Mouse (Mus musculus) megakaryocyte, embryonic 14.5 days (primary cell): Measurements from ENCODE around the gene Emcn.

Experiments used
- FLI1 ChIP-seq: IDR thresholded peaks from 2 replicates; pipeline ENCODE4 v1.6.1; 2012; ENCODE audit warnings: low read length, inconsistent platforms, mixed read lengths
- GATA1 ChIP-seq: IDR thresholded peaks from 3 replicates; pipeline ENCODE4 v1.6.1; 2012; ENCODE audit warnings: mixed read lengths, low read length, inconsistent platforms, borderline replicate concordance

DNA sequence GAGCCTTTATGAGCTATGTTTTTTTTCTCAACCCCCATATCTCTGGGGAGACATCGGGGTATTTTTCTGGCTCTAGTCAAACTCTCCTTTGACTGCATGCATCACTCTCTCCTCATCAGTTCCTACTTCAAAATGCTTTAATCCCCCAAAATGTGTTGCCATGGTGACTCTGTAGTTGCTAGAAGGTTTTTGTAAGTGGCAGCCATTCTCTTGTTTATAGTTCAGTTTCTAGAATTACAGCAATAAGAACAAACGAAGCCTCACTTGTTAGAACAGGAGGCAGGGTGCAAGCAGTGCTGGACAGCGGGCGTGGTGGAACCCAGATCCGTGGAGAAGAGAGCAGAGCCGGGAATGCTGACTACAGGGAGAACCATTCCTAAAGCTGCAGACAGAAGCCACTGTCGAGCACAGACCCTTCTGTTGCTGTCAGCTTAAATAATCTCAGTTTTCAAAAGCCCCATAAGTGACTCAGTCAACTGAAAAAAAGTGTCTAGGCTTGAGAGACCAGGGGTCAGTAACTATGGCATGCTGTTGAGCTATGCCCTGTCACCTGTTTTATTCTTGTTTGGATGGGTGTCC, 139.0 kb downstream of the Emcn start:
- TF ChIP-seq GATA1 (no peak), FLI1 (no peak)
